18 mouse cellular contexts compared by ENCODE assay signal in the genomic region with DNA sequence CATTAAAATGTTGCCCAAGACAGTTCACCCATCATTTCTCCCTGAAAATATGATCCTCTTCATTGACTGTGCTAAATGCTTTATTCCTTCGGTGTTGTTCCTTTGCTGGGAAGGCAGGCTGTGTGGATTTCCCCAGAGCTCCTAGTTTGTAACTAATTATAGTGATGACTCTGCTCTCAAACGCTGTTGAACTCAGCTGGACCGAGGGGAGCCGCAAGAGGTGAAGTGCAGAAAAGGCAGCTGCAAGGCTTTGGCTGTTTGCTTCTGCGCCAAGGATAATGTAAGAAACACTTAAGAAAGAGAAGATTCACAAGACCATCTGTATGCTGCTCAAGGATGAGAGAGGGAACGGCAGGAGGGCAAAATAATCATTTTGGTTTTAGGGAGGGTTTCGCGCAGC.
DNase-seq lines count a peak whose midpoint lies in the region; ATAC-seq and TF ChIP-seq lines count a peak whose summit lies in the region.
"Had no signal": no experiment of that assay in that cellular context is flagged by ENCODE, and none has a peak within 500 bp of the region (broad histone marks: within the 10 kb centered on the region; RNA-seq: fewer than 3 reads in every experiment).

No protein-coding gene starts in this region.

- no peaks in the 10 kb centered on the region for H3K36me3 ChIP-seq in embryonic facial prominence, embryonic 14.5 days (ENCODE audit: control insufficient read depth, insufficient read depth, low read length)
- no peaks in the 10 kb centered on the region for H3K36me3 ChIP-seq in embryonic facial prominence, embryonic 10.5 days (replicated peaks)
- no peaks in the 10 kb centered on the region for H3K36me3 ChIP-seq in kidney, adult 2 months (ENCODE audit: control insufficient read depth, insufficient read depth, low read length)
- H3K36me3 ChIP-seq: embryonic facial prominence, embryonic 12.5 days; kidney, embryonic 15.5 days had no signal

- TF ChIP-seq CTCF in kidney, adult 2 months (conservative IDR thresholded peaks at IDR 0.05; ENCODE audit: insufficient read depth, insufficient read length, low read depth, low read length), result no peak
- no peak for TF ChIP-seq CTCF in gastrocnemius, adult 2 months (IDR thresholded peaks at IDR 0.05)

- no peak overlapping the region for H3K4me3 ChIP-seq in embryonic facial prominence, embryonic 14.5 days (ENCODE audit: low read depth, low read length)
- no peak overlapping the region for H3K4me3 ChIP-seq in embryonic facial prominence, embryonic 10.5 days
- H3K4me3 ChIP-seq in kidney, adult 2 months (ENCODE audit: insufficient read depth, low read depth, low read length), result no peak overlapping the region
- H3K4me3 ChIP-seq in gastrocnemius, adult 2 months, result no peak overlapping the region
- H3K4me3 ChIP-seq: embryonic facial prominence, embryonic 12.5 days; heart, adult 2 months; kidney, embryonic 15.5 days had no signal

- no peaks in the 10 kb centered on the region for H3K9me3 ChIP-seq in embryonic facial prominence, embryonic 14.5 days (ENCODE audit: control insufficient read depth, low read length)
- H3K9me3 ChIP-seq in embryonic facial prominence, embryonic 10.5 days, result no peaks in the 10 kb centered on the region
- H3K9me3 ChIP-seq: embryonic facial prominence, embryonic 12.5 days; kidney, embryonic 15.5 days had no signal

- no peak overlapping the region for H3K9ac ChIP-seq in embryonic facial prominence, embryonic 14.5 days (ENCODE audit: low read depth, low read length)
- H3K9ac ChIP-seq: embryonic facial prominence, embryonic 12.5 days; kidney, embryonic 15.5 days had no signal

- H3K27me3 ChIP-seq in embryonic facial prominence, embryonic 14.5 days (replicated peaks; ENCODE audit: control insufficient read depth, insufficient read depth, low read length), result no peaks in the 10 kb centered on the region
- no peaks in the 10 kb centered on the region for H3K27me3 ChIP-seq in embryonic facial prominence, embryonic 10.5 days (replicated peaks; ENCODE audit: low read depth, poor library complexity, severe bottlenecking)
- H3K27me3 ChIP-seq in kidney, adult 2 months (replicated peaks; ENCODE audit: control insufficient read depth, insufficient read depth, low read length), result no peaks in the 10 kb centered on the region
- H3K27me3 ChIP-seq: embryonic facial prominence, embryonic 12.5 days; kidney, embryonic 15.5 days had no signal

- no peak for ATAC-seq in embryonic facial prominence, embryonic 14.5 days (ENCODE audit: low read depth)
- ATAC-seq in inflammation-experienced regulatory T-cells, adult 6 months, result no peak

- no peak overlapping the region for H3K4me2 ChIP-seq in embryonic facial prominence, embryonic 14.5 days (ENCODE audit: low read depth, low read length)
- H3K4me2 ChIP-seq: embryonic facial prominence, embryonic 12.5 days; kidney, embryonic 15.5 days had no signal

- DNase-seq in embryonic facial prominence, embryonic 14.5 days (ENCODE audit: low spot score), result peak; percentile 50
- no peak for DNase-seq in embryonic facial prominence, embryonic 10.5 days (ENCODE audit: low spot score)
- peak; percentile 35 for DNase-seq in kidney, postnatal 10 days
- DNase-seq in kidney, adult 2 months, result no peak
- DNase-seq in gastrocnemius, adult 2 months, result peak; percentile 44
- peak; percentile 23 to 26 for DNase-seq in heart, postnatal 36 days
- DNase-seq in T-cell, adult 2 months (ENCODE audit: low spot score), result no peak
- DNase-seq: adrenal gland, postnatal 36 days; layer of hippocampus, adult 9-11 months; liver; lung, adult 2 months; midbrain, embryonic 14.5 days; right cerebral cortex, postnatal 14 days; thymus, adult 18-20 months had no signal

- 59% methylated on average over 8 of the region's 8 CpGs for whole genome bisulfite sequencing in embryonic facial prominence, embryonic 14.5 days
- 81% methylated on average over 8 of the region's 8 CpGs for WGBS in embryonic facial prominence, embryonic 10.5 days
- 61% methylated on average over 8 of the region's 8 CpGs for WGBS in kidney, adult 2 months

- H3K27ac ChIP-seq in embryonic facial prominence, embryonic 14.5 days (replicated peaks; ENCODE audit: low read depth, low read length), result no peak overlapping the region
- H3K27ac ChIP-seq in embryonic facial prominence, embryonic 10.5 days (replicated peaks), result no peak overlapping the region
- no peak overlapping the region for H3K27ac ChIP-seq in kidney, adult 2 months (ENCODE audit: insufficient read depth, low read depth, low read length)
- H3K27ac ChIP-seq in gastrocnemius, adult 2 months, result no peak overlapping the region
- H3K27ac ChIP-seq: embryonic facial prominence, embryonic 12.5 days; heart, adult 2 months; kidney, embryonic 15.5 days had no signal

- no peaks in the 10 kb centered on the region for H3K4me1 ChIP-seq in embryonic facial prominence, embryonic 14.5 days (ENCODE audit: control insufficient read depth, insufficient read depth, low read length)
- H3K4me1 ChIP-seq in embryonic facial prominence, embryonic 10.5 days, result no peaks in the 10 kb centered on the region
- no peaks in the 10 kb centered on the region for H3K4me1 ChIP-seq in kidney, adult 2 months (ENCODE audit: control insufficient read depth, insufficient read depth, low read length)
- H3K4me1 ChIP-seq: embryonic facial prominence, embryonic 12.5 days had no signal

- no peak for TF ChIP-seq POLR2A in kidney, adult 2 months (IDR thresholded peaks at IDR 0.05; ENCODE audit: low read depth, low read length)

- intact Hi-C loops in gastrocnemius, adult 2 months (cut with DNase I), result no loop called here
- intact Hi-C loops in heart, postnatal 36 days (cut with DNase I), result no loop called here

Comparison
In these comparisons a context has a peak if more than half of its experiments do, and no peak if none do; other contexts are left out.
1. DNase-seq: peak in embryonic facial prominence, embryonic 14.5 days (single experiment), kidney, postnatal 10 days (single experiment), gastrocnemius, adult 2 months (single experiment) and heart, postnatal 36 days (2 of 2); none in embryonic facial prominence, embryonic 10.5 days (single experiment), kidney, adult 2 months (single experiment) and T-cell, adult 2 months (single experiment).